8 mouse cellular contexts compared by ENCODE assay signal in genomic region chr17:80060828-80061782, GRCm38 (mm10). TPM values are rescaled to one million over a fixed set of nuclear protein-coding genes. Genes with fewer than 3 reads are reported as not detected.
A peak's percentile ranks its signal among the peaks of the same experiment; 100 is the strongest.
DNase-seq lines count a peak whose midpoint lies in the region; ATAC-seq and TF ChIP-seq lines count a peak whose summit lies in the region.

No protein-coding gene starts in this region.

- peaks cover 42% of the 10 kb centered on the region for H3K79me2 ChIP-seq in CH12.LX (replicated peaks; ENCODE audit: control insufficient read depth, extremely low read depth, insufficient read depth, poor library complexity, severe bottlenecking)

- TF ChIP-seq POLR2A in CH12.LX (IDR thresholded peaks at IDR 0.05; ENCODE audit: low read depth, low read length) = no peak; the same call in 1 of the 2 replicates

- in situ Hi-C loops in CH12.LX (cut with MboI; ENCODE audit: low pct_ligation_motif_present, low pct_unique_long_range_greater_than_20kb, low sequenced_read_pairs) = loop anchor here (5.0 kb wide), 1 partner anchor 111 kb away; no protein-coding TSS in a partner anchor

- dilution Hi-C loops in CH12.LX (cut with MboI; ENCODE audit: extremely low pct_ligation_motif_present, extremely low pct_unique_long_range_greater_than_20kb, low sequenced_read_pairs) = no loop called here

- peaks cover 0 to 15% of the 10 kb centered on the region in 2 experiments; a peak in 2 of 4 replicates for H3K4me1 ChIP-seq in CH12.LX (ENCODE audit: control insufficient read depth in 1 of 2, insufficient read depth in 2 of 2)
- H3K4me1 ChIP-seq in embryonic facial prominence, embryonic 12.5 days = peaks cover 15% of the 10 kb centered on the region
- H3K4me1 ChIP-seq in heart, embryonic 13.5 days = peaks cover 48% of the 10 kb centered on the region

- TF ChIP-seq RAD21 in CH12.LX (IDR thresholded peaks at IDR 0.05; ENCODE audit: low read depth, low read length) = no peak

- H3K36me3 ChIP-seq in CH12.LX (replicated peaks in 1 of 2; ENCODE audit: control insufficient read depth in 1 of 2, insufficient read depth in 1 of 2, low read length in 1 of 2) = no peaks in the 10 kb centered on the region
- H3K36me3 ChIP-seq in embryonic facial prominence, embryonic 12.5 days = no peaks in the 10 kb centered on the region
- H3K36me3 ChIP-seq in heart, embryonic 13.5 days = peaks cover 9% of the 10 kb centered on the region; the same call in 1 of the 2 replicates

- H3K9me3 ChIP-seq in CH12.LX (replicated peaks; ENCODE audit: low read length) = peaks cover 4% of the 10 kb centered on the region
- H3K9me3 ChIP-seq in embryonic facial prominence, embryonic 12.5 days = no peaks in the 10 kb centered on the region
- no peaks in the 10 kb centered on the region for H3K9me3 ChIP-seq in heart, embryonic 13.5 days

- H3K27me3 ChIP-seq in CH12.LX (replicated peaks) = peaks cover 50% of the 10 kb centered on the region
- no peaks in the 10 kb centered on the region for H3K27me3 ChIP-seq in embryonic facial prominence, embryonic 12.5 days
- H3K27me3 ChIP-seq in heart, embryonic 13.5 days (replicated peaks) = no peaks in the 10 kb centered on the region

- H3K9ac ChIP-seq in CH12.LX (ENCODE audit: insufficient read depth, low read depth) = peak overlapping the region; percentile 88
- H3K9ac ChIP-seq in embryonic facial prominence, embryonic 12.5 days = peak overlapping the region; percentile 99
- H3K9ac ChIP-seq in heart, embryonic 13.5 days = peak overlapping the region; percentile 100

- WGBS in embryonic facial prominence, embryonic 12.5 days = under 1% methylated on average over 83 of the region's 83 CpGs
- WGBS in heart, embryonic 13.5 days = under 1% methylated on average over 82 of the region's 83 CpGs

- ATAC-seq in embryonic facial prominence, embryonic 12.5 days (ENCODE audit: insufficient number of reproducible peaks, insufficient read depth, low FRiP score, low TSS enrichment) = peak; percentile 13; the same call in 1 of the 2 replicates
- no peak for ATAC-seq in heart, embryonic 13.5 days (ENCODE audit: extremely low read depth, insufficient number of reproducible peaks, low FRiP score, low TSS enrichment)

- H3K4me2 ChIP-seq in CH12.LX (ENCODE audit: insufficient read depth, low read depth, poor library complexity, severe bottlenecking) = peak overlapping the region; percentile 97
- peak overlapping the region; percentile 70 for H3K4me2 ChIP-seq in embryonic facial prominence, embryonic 12.5 days (replicated peaks)
- H3K4me2 ChIP-seq in heart, embryonic 13.5 days = peak overlapping the region; percentile 91

- no peak for TF ChIP-seq EP300 in CH12.LX (IDR thresholded peaks at IDR 0.05; ENCODE audit: low read length)

- peak overlapping the region; percentile 75 for H3K27ac ChIP-seq in CH12.LX (ENCODE audit: insufficient read depth, low read depth)
- peak overlapping the region; percentile 99 for H3K27ac ChIP-seq in embryonic facial prominence, embryonic 12.5 days
- H3K27ac ChIP-seq in heart, embryonic 13.5 days (replicated peaks) = peak overlapping the region; percentile 100

- TF ChIP-seq CTCF in CH12.LX (conservative IDR thresholded peaks at IDR 0.05 in 1 of 2, IDR thresholded peaks at IDR 0.05 in 1 of 2; ENCODE audit: low read depth in 2 of 2, low read length in 2 of 2) = no peak

- peak overlapping the region; percentile 72 to 97 (median 84) for H3K4me3 ChIP-seq in CH12.LX (replicated peaks in 1 of 3; ENCODE audit: low read depth in 2 of 3, low read length in 2 of 3, poor library complexity in 1 of 3)
- peak overlapping the region; percentile 80 for H3K4me3 ChIP-seq in embryonic facial prominence, embryonic 12.5 days
- H3K4me3 ChIP-seq in heart, embryonic 13.5 days = peak overlapping the region; percentile 98

- peak; percentile 18 for DNase-seq in CH12.LX (ENCODE audit: extremely low read depth)
- peak; percentile 73 for DNase-seq in adrenal gland, postnatal 14 days
- DNase-seq in kidney, postnatal 14 days = peak; percentile 71
- DNase-seq in lung, postnatal 10 days = peak; percentile 61
- peak; percentile 62 for DNase-seq in retina, embryonic 14.5 days (ENCODE audit: low spot score)
- peak; percentile 75 to 81 for DNase-seq in thymus, postnatal 36 days

TF ChIP-seq in CH12.LX, 34 proteins besides CTCF, POLR2A, EP300 and RAD21:
- TF ChIP-seq UBTF (IDR thresholded peaks at IDR 0.05; ENCODE audit: low read depth, low read length) (peak; percentile 70; the same call in 1 of the 2 replicates), SIN3A (IDR thresholded peaks at IDR 0.05; ENCODE audit: low read length) (peak; percentile 65), MAZ (IDR thresholded peaks at IDR 0.05; ENCODE audit: low read depth, low read length) (0 out of 2 replicates have a peak, but pooled peaks have one; percentile 46), MEF2A (IDR thresholded peaks at IDR 0.05; ENCODE audit: borderline replicate concordance, low read depth, low read length) (no peak), MXI1 (IDR thresholded peaks at IDR 0.05; ENCODE audit: low read depth, low read length) (peak; percentile 64; the same call in 1 of the 2 replicates)

RNA-seq across cellular contexts. Expression of gene Hnrnpll, which starts 1.0 kb away (rescaled TPM):
- total RNA-seq in CH12.LX (2012; rRNA removed) (24.1 and 26.1 TPM in 2 replicates), CH12.LX (2014; rRNA removed) (22.3 and 24.2 TPM in 2 replicates)
- 14.4 TPM in 2 replicates for polyA plus RNA-seq in CH12.LX (2012; ENCODE audit: insufficient read length, low read depth)
- total RNA-seq in adrenal gland, postnatal 14 days (2021) = 50.6 and 54.1 TPM in 2 replicates
- polyA plus RNA-seq in embryonic facial prominence, embryonic 12.5 days (2016; fragmentation: Nextera tagmentation; extraction: Ambion mirVana) = 107 and 109 TPM in 2 replicates
- polyA plus RNA-seq in heart, embryonic 13.5 days (2015; fragmentation: Nextera tagmentation; extraction: Ambion mirVana) = 39.9 and 40.3 TPM in 2 replicates

Comparison
In these comparisons a context has a peak if more than half of its experiments do, and no peak if none do; other contexts are left out.
1. DNase-seq: peak in every context shown above with its lines; median percentile 78 in thymus, postnatal 36 days; 73 in adrenal gland, postnatal 14 days; 71 in kidney, postnatal 14 days; 62 in retina, embryonic 14.5 days; 61 in lung, postnatal 10 days; 18 in CH12.LX.